Mouse (Mus musculus): ENCODE data around the gene Gm14139. TPM values are rescaled to one million over a fixed set of nuclear protein-coding genes. Genes with fewer than 3 reads are reported as not detected.
"Not testable (repeated sequence)": the region's sequence is repeated elsewhere in the genome, so short reads cannot be mapped to it uniquely, and the experiment has no call there.

Gm14139 gene
- not detected for total RNA-seq (2021)
- long read RNA-seq, experiment 1: 0 reads
- long read RNA-seq, experiment 2: 0 reads

DNA sequence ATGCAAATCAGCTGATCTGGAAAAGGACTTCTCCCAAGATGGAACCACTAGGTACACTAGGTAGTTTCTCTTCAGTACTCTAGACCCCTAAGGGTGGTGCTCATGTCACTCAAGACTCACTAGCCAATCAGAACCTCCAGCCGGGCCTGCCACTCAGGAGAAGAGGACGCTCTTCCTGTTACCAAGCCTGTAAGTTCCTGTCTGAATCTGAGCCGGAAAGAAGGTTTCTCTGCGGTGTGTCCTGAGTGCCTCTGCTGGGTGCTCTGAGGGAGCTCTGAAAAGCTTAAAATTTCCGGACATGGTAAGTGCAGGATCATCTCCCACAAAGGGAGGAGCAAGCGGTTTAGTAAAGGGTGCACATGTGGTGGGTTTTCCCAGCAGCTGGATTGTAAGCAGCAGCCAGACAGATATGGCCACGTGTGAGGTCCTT lies at the start of gene Gm14139:
Gm14139 (plus strand) TSS at position 186 of the 430 bp plus-strand sequence.
- intact Hi-C loops (cut with DNase I); DNase-seq (ENCODE audit: low spot score in 2 of 2): not testable (repeated sequence)

DNA sequence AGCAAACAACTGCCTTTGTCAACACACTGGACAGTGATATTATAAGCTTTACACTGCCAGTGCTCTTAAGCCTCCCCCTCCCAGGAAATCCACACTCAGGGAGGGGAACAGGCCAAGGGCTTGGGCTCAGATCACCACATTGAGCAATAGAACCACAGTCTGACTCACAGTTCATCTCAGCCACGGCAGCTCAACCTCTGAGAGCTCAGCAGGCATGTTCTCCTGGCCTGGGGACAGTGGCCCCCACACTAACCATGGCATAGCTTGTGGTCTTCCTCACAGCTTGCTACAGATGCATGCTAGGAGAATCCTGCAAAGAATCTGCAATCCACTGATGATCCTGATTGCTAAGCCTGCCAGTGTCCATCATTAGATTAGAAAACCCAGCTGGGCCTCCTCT lies 49.6 kb upstream of the Gm14139 start:
- intact Hi-C loops (cut with DNase I); DNase-seq (ENCODE audit: low spot score in 2 of 2): not testable (repeated sequence)

DNA sequence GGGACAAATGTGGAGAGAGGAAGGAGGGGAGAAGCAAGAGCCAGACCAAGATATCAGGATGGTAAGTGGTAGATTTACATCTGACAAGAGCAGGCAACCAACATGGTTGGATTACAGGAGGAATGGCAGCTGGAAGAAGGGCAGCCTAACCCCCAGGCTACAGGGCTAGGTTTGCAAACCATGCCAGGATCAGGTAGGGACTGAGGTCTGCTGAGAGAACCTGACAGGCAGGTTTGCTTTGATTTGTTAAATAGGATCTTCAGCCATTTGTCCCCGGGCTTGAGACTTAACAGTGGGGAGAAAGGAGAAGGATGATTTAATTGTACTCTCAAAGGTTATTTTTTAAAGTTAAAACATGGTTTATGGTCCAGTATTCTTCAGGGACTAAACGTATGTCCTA lies 48.8 kb upstream of the Gm14139 start:
- no peak for DNase-seq (ENCODE audit: low spot score in 2 of 2)
- intact Hi-C loops (cut with DNase I): no loop called here

DNA sequence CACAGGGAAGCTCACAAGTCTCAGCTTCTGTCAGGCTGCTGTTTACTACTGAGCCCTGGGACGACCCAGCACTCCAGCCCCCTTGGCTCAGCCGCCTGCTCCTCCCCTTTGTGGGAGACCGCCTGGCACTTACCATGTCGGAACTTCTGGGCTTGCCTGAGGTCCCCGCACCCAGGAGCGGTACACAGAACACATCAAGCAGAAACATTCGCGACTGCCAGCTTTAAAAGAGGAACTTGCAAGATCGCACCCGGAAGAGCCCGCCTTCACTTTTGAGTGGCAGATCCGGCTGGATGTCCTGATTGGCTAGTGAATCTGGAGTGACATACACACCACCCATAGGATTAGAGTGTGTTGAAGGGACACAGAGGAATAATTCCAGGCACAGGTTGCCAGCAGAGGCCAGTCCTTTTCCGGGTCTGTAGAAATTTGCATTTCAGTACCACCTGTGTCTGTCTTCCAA lies 45.1 kb upstream of the Gm14139 start, which contains the start of gene Zfp120:
Zfp120 (minus strand) TSS at position 274 of the 463 bp plus-strand sequence.
- DNase-seq (ENCODE audit: low spot score in 2 of 2): peak; percentile 88 to 96
- intact Hi-C loops (cut with DNase I): loop anchor here (5.0 kb wide), 1 partner anchor 316 kb away; the partner anchor contains the start of gene Zfp442

DNA sequence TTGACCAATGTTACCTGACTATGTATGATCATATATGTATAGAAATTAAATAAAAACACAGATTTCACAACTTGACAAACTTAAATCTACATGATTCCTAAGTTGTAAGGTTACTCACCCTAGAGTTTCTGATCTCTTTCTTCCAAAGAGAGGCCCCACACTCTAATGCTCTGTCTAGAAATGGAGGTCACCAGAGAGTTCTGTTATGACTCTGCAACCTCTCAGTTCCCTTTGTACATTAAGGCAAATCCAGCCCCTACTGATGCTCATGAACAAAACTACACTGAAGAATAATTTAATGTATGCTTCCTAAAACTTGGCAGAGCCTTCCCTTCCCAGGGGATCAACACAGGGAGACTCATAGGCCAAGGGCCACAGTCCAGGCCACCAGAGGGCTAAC lies 14.9 kb upstream of the Gm14139 start:
- intact Hi-C loops (cut with DNase I): no loop called here
- DNase-seq (ENCODE audit: low spot score in 2 of 2): no peak

DNA sequence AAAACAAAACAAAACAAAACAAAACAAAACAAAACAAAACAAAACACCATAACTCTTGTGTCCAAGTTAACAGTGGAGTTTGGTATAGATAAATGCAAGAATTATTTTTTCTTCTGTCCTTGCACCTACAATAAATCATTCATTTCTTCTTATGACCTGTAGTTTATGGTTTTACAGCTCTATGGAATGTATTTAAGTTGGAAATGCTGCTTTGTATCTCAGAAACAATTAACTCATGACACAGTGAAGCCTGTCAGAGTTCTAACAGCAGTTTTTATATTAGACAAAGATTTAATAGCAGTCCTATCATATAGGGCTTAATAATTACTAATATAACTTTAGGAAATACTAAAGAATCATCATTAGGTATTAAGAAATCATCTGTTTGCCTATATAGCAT lies 7.7 kb upstream of the Gm14139 start:
- intact Hi-C loops (cut with DNase I): no loop called here
- no peak for DNase-seq (ENCODE audit: low spot score in 2 of 2)

DNA sequence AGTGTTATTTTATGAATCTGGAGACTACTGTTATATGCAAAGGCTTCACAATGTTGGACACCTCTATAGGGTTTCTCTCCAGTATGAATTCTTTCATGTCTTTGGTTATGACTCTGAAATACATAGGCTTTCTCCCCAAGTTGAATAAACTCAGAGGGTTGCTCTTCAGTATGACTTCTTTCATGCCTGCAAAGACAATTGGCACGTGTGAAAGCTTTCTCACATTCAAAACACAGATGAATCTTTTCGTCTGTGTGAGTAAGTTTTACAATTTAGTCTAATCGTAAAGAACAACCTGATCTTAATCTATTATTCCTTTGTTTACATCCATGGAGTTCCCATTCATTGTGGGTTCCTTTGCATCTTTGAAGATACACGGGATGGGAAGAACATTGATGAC lies 2.0 kb upstream of the Gm14139 start, which contains the start of gene Gm10770:
Gm10770 (minus strand) TSS at position 101 of the 400 bp plus-strand sequence.
- DNase-seq (ENCODE audit: low spot score in 2 of 2); intact Hi-C loops (cut with DNase I): not testable (repeated sequence)

DNA sequence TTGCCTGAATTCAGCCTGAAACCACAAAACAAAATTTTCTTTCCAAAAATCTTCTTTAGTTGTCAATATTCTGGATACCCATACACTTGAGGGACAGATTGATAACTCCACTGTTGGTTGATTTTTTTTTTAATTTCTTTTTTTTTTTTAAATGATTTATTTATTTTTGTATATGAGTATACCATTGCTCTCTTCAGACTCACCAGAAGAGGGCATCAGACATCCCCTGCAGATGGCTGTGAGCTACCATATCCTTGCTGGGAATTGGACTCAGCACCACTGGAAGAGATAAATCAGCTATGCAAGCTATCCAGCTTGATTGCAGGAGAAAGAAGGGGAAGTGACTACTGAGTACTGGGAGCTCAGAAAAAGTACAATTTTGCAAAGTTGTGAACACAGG lies 509 bp upstream of the Gm14139 start:
- intact Hi-C loops (cut with DNase I); DNase-seq (ENCODE audit: low spot score in 2 of 2): not testable (repeated sequence)

DNA sequence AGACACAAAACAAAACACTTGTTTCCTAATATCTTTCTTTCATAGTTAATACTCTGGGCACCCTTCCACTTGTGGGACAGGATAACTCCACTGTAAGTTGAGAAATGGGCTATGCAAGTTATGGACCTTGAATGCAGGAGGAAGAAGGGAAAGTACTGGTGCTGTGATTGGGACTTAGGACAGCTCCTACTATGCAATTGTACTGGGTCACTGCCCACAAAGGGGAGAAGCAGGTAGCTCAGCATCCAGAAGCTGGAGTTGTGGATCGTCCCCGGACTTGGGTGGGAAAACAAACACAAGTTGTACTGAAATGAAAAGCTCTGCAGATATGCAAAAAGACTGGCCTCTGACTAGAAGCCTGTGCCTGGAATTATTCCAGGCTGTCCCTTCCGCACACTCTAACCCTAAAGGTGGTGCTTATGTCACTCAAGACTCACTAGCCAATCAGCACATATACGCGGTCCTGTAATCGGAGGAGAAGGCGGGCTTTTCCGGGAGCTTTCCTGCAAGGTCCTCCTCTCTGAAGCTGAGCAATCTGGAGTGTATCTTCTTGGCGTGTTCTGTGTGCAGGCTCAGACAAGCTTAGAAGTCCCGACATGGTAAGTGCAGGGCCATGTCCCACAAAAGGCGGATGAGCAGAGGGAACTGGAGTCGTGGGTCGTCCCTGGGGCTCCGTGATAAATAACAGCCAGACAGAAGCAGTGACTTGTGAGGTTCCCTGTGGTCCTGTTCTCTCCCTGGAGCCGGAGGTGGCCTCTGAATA lies 36.2 kb downstream of the Gm14139 start, which contains the start of gene Zfp937:
Zfp937 (plus strand) TSS at position 474 of the 763 bp plus-strand sequence.
- intact Hi-C loops (cut with DNase I): not testable (repeated sequence)
- DNase-seq (ENCODE audit: low spot score in 2 of 2): peak; percentile 77 to 84

DNA sequence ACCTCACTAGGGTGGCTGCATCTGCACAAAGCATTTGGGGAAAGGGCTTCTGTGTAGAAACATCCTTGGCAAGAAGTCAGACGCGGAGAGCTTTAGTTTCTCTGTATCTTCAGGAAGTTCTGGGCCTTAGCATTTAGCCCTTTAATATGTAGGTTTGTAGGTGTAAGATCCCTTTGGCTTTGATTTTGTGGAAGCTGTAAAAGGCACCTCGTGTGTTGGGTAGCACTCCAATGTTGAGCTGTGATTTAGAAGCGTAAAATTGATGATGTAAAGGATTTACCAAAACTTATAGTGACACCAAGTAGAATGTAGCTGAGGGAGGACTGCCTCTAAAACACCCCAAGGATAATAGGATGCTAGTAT lies 36.8 kb downstream of the Gm14139 start:
- DNase-seq (ENCODE audit: low spot score in 2 of 2); intact Hi-C loops (cut with DNase I): not testable (repeated sequence)

DNA sequence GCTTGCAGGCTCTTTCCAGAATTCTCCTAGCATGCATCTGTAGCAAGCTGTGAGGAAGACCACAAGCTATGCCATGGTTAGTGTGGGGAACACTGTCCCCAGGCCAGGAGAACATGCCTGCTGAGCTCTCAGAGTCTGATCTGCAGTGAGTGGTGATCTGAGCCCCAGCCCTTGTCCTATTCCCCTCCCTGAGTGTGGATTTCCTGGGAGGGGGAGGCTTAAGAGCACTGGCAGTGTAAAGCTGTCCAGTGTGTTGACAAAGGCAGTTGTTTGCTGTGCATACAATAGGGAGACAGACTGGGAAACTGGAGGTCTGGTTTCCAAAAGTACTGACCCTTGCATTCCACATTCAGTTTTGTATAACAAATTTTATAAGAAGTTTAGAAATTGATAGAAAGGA lies 41.7 kb downstream of the Gm14139 start:
- DNase-seq (ENCODE audit: low spot score in 2 of 2); intact Hi-C loops (cut with DNase I): not testable (repeated sequence)

Other genes starting within 250 kb of the Gm14139 start
- gene Zfp120, start 45.0 kb upstream of the Gm14139 start, total RNA-seq (2021): 1 to 10 TPM; 8.3 to 8.8 TPM
- gene Gm10770, start 2.1 kb upstream of the Gm14139 start, total RNA-seq (2021): not detected
- gene Zfp937, start 36.3 kb downstream of the Gm14139 start, total RNA-seq (2021): 1 to 10 TPM; 8.4 to 8.5 TPM
- gene Gm21994, start 73.8 kb downstream of the Gm14139 start, total RNA-seq (2021): 1 to 10 TPM; 7.0 to 8.6 TPM
- under 1 TPM; 0.11 to 0.26 TPM for gene Gm14124, start 75.8 kb downstream of the Gm14139 start, total RNA-seq (2021)
- 1 to 10 TPM in 1 of 2 experiments, not detected in 1; 2.5 TPM for gene Gm10130, start 141.9 kb downstream of the Gm14139 start, total RNA-seq (2021)
- 1 to 10 TPM; 6.7 to 8.2 TPM for gene 3300002I08Rik, start 181.0 kb downstream of the Gm14139 start, total RNA-seq (2021)